Mouse (Mus musculus) liver, embryonic 15.5 days (tissue): Measurements from ENCODE around the gene Olfr530. TPM values are rescaled to one million over a fixed set of nuclear protein-coding genes. Genes with fewer than 3 reads are reported as not detected.

ENCODE experiments used
- ATAC-seq: fragments of 200-750 bp; cut with Nextera tagmentation; 2 replicates; pipeline ENCODE4 v1.8.0; 2017; ENCODE audit warnings: moderate number of reproducible peaks, mild to moderate bottlenecking, moderate library complexity; ENCODE audit not compliant: insufficient read depth
- H3K27ac ChIP-seq: fragments of 300-500 bp; sonication (generic); replicated peaks from 2 replicates; pipeline ENCODE4 v1.5.1; 2015; ENCODE audit warnings: mild to moderate bottlenecking, inconsistent platforms
- H3K27me3 ChIP-seq: fragments of 300-500 bp; sonication (generic); 2 replicates; pipeline ENCODE4 v1.6.1; 2015; ENCODE audit warnings: mild to moderate bottlenecking, inconsistent platforms
- H3K36me3 ChIP-seq: fragments of 300-500 bp; sonication (generic); replicated peaks from 2 replicates; pipeline ENCODE4 v1.6.1; 2015; ENCODE audit warnings: moderate library complexity, mild to moderate bottlenecking, inconsistent platforms
- H3K4me1 ChIP-seq: fragments of 300-500 bp; sonication (generic); replicated peaks from 2 replicates; pipeline ENCODE4 v1.6.1; 2015; ENCODE audit warnings: inconsistent platforms
- H3K4me2 ChIP-seq: fragments of 300-500 bp; sonication (generic); 2 replicates; pipeline ENCODE4 v1.6.1; 2015; ENCODE audit warnings: moderate library complexity, mild to moderate bottlenecking, inconsistent platforms
- H3K4me3 ChIP-seq: fragments of 300-500 bp; sonication (generic); replicated peaks from 2 replicates; pipeline ENCODE4 v1.5.1; 2015; ENCODE audit warnings: mild to moderate bottlenecking, inconsistent platforms
- H3K9ac ChIP-seq: fragments of 300-500 bp; sonication (generic); 2 replicates; pipeline ENCODE4 v1.6.1; 2015; ENCODE audit warnings: moderate library complexity, mild to moderate bottlenecking, inconsistent platforms
- H3K9me3 ChIP-seq: fragments of 300-500 bp; sonication (generic); replicated peaks from 2 replicates; pipeline ENCODE4 v1.6.1; 2016; ENCODE audit warnings: inconsistent platforms
- WGBS: fragments of 180-500 bp; shearing (Covaris S2); methylation state at CpG from one replicate; pipeline ENCODE4 v1.1.7; 2015; ENCODE audit warnings: mixed read lengths; ENCODE audit not compliant: insufficient replicate concordance; 5-methylcytosine and 5-hydroxymethylcytosine counted together
- polyA plus RNA-seq: library from polyadenylated mRNA; unstranded; fragments of >200 nt; fragmentation: Nextera tagmentation; extraction: Ambion mirVana; gene quantifications from 2 replicates; pipeline ENCODE4 v1.2.1, GENCODE M21; 2015

The Olfr530 gene
- polyA plus RNA-seq, result not detected in 2 replicates

DNA sequence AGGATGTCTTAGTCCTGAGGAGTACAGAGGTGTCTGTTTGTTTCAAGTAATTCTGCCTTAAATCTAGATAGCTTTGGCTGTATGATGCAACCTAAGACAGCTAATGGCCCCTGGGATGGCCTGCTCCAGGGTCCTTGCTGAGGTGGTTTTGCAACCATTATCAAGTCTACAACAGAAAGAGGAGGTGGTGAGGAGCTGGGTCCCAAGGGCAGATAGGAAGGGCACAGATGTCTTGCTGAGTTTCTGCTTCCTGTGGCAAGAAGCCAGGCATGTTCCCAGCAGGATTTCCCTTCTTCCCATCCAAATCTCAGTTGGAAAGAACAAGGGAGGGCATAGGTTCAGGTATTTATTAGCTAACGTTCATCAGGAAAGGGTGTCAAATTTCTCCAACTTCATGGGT is at the start of gene Olfr530:
TSS of gene Olfr530 (minus strand) at position 101 of the 400 bp plus-strand sequence.
- no peaks in the 10 kb centered on the region for H3K4me1 ChIP-seq
- no peaks in the 10 kb centered on the region for H3K9me3 ChIP-seq
- no peak for ATAC-seq
- no peaks in the 10 kb centered on the region for H3K36me3 ChIP-seq
- no peak within 1 kb of the TSS for H3K9ac ChIP-seq
- H3K27me3 ChIP-seq, result no peaks in the 10 kb centered on the region
- H3K27ac ChIP-seq, result no peak within 1 kb of the TSS
- H3K4me3 ChIP-seq, result no peak within 1 kb of the TSS
- 30% methylated on average over 1 of the region's 1 CpGs for WGBS
- H3K4me2 ChIP-seq, result no peak within 1 kb of the TSS

DNA sequence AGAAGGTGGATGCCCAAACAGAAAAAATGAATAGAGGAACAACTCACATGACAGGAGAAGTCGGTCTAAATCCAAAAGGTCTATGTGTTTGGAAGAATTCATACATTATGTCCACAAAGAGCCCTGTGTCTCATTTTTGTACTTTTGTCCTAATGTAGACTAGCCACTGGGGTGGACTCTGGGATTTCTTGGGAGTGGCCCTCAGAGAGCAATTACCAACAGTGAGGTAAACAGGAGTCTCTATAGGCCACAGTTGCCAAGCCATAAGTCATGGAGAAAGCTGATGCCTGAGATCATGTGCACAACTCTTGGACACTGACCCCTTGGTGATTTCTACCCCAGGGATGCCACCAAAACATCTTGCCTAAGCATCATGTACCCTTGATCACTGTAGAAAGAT is 45.4 kb upstream of the Olfr530 start, which contains the start of gene Olfr532:
TSS of gene Olfr532 (minus strand) at position 101 of the 400 bp plus-strand sequence.
- H3K27ac ChIP-seq, result no peak within 1 kb of the TSS
- H3K4me1 ChIP-seq, result no peaks in the 10 kb centered on the region
- ATAC-seq, result no peak
- no peaks in the 10 kb centered on the region for H3K27me3 ChIP-seq
- no peak within 1 kb of the TSS for H3K4me3 ChIP-seq
- no peaks in the 10 kb centered on the region for H3K9me3 ChIP-seq
- no peak within 1 kb of the TSS for H3K9ac ChIP-seq
- WGBS, result 56% methylated on average over 1 of the region's 1 CpGs
- H3K4me2 ChIP-seq, result no peak within 1 kb of the TSS
- H3K36me3 ChIP-seq, result no peaks in the 10 kb centered on the region

DNA sequence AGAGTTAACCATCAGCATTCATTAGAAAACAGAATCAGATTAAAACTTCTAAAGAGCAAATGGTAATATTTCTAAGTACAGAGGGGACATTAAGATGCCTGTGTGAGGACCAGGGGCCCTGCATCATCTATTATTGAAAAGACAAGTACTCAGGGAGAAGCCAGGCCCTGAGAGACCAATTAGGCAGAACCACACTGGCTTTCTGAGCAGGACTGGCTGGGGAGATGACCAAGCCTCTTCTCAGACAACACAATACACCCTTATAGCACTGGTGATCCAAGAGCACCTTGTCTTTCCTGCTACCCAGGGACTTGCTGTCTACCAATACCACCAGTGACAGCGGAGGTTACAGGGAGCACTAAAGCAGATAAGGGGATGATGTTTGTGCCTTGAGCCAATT is 26.7 kb upstream of the Olfr530 start, which contains the start of gene Olfr531:
TSS of gene Olfr531 (minus strand) at position 101 of the 400 bp plus-strand sequence.
- Histone ChIP-seq H3K9me3 (no peaks in the 10 kb centered on the region), H3K4me1 (no peaks in the 10 kb centered on the region), H3K36me3 (no peaks in the 10 kb centered on the region), H3K27me3 (no peaks in the 10 kb centered on the region), H3K4me2 (no peak within 1 kb of the TSS), H3K27ac (no peak within 1 kb of the TSS), H3K4me3 (no peak within 1 kb of the TSS), H3K9ac (no peak within 1 kb of the TSS)
- no peak for ATAC-seq
- WGBS, result 68% methylated on average over 1 of the region's 1 CpGs

DNA sequence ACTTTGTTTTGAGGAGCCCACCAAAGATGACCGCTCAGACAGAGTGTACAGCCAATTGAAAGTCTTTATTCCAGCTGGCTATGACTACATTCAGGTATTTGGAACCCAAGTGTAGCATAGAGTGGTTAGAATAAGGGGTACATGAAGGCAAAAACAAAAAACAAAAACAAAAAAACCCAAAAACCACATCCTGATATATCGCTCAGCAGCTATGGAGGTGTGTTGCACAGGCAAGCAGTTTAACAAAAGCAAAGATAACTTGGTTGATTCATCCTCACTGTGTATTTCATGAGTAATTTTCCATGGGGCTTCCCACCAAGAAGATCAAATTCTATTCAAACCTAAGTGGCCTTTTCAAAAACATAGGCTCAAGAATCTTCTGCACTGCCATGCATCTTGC is 780 bp upstream of the Olfr530 start:
- ATAC-seq, result no peak
- no peaks in the 10 kb centered on the region for H3K9me3 ChIP-seq
- 78% methylated on average over 2 of the region's 2 CpGs for WGBS
- H3K9ac ChIP-seq, result no peak overlapping the region
- H3K27ac ChIP-seq, result no peak overlapping the region
- no peaks in the 10 kb centered on the region for H3K27me3 ChIP-seq
- no peak overlapping the region for H3K4me2 ChIP-seq
- no peaks in the 10 kb centered on the region for H3K4me1 ChIP-seq
- no peak overlapping the region for H3K4me3 ChIP-seq
- no peaks in the 10 kb centered on the region for H3K36me3 ChIP-seq

DNA sequence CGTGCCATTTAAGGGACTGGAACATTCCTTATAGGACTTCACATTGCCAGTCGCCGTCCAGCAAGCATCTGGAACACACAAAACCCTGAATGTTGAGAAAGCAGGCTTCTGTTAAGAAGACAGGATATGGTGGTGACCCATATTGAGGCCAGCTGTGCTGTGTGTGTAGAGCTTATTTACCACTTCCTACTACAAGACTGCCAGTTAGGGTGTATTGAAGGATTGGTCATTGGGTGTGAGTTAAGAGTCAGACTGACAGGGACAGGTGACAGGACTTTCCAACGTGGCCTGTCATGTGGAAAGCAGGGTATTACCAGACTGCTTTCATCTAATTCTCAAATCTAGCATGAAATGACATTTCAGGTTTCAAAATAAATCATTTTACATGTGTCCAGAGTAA is 1.8 kb downstream of the Olfr530 start:
- H3K4me1 ChIP-seq, result no peaks in the 10 kb centered on the region
- H3K4me2 ChIP-seq, result no peak overlapping the region
- H3K36me3 ChIP-seq, result no peaks in the 10 kb centered on the region
- H3K9me3 ChIP-seq, result no peaks in the 10 kb centered on the region
- no peak overlapping the region for H3K9ac ChIP-seq
- no peak overlapping the region for H3K4me3 ChIP-seq
- ATAC-seq, result no peak
- H3K27ac ChIP-seq, result no peak overlapping the region
- no peaks in the 10 kb centered on the region for H3K27me3 ChIP-seq
- WGBS, result 35% methylated on average over 4 of the region's 4 CpGs

DNA sequence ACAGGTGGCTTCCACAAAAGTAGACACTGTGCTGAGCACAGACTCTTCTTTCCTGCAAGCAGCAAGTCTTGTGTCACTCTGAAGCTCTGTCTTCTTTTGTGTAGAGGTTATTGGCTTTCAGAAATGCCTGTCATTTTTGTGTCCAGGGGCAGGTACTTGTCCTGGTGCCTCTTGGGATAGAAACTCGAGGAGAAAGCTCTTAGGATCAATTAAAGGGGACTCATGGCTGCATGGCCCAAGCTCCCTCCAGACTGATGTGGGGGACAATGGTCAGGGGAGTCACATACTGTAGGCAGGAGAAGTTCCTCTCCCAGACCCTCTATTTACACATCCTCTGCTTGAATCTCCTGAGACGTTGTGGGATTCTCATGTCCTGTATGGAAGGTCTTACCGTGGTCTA is 14.6 kb downstream of the Olfr530 start, which contains the start of gene Olfr60:
TSS of gene Olfr60 (minus strand) at position 101 of the 400 bp plus-strand sequence.
- Histone ChIP-seq H3K9me3 (no peaks in the 10 kb centered on the region), H3K9ac (no peak within 1 kb of the TSS), H3K27me3 (no peaks in the 10 kb centered on the region), H3K27ac (no peak within 1 kb of the TSS), H3K4me3 (no peak within 1 kb of the TSS), H3K36me3 (no peaks in the 10 kb centered on the region), H3K4me1 (no peaks in the 10 kb centered on the region), H3K4me2 (no peak within 1 kb of the TSS)
- WGBS, result 33% methylated on average over 3 of the region's 3 CpGs
- ATAC-seq, result no peak

DNA sequence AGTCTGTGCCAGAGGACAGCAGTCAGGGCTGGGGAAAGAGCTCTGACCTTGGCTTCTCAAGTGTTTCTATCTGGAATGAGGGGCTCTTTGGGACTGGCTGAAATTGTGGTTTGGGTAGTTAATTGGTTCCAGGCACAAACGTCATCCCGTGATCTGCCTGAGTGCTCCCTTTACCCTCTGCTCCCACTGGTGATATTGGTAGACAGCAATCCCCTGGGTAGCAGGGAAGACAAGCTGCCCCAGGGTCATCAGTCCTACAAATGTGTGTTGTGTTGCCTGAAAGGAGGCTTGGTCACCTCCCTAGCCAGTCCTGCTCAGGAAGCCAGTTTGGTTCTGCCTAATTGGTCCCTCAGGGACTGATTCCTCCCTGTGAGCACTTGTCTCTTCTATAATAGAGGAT is 42.4 kb downstream of the Olfr530 start, which contains the start of gene Olfr527:
TSS of gene Olfr527 (plus strand) at position 301 of the 400 bp plus-strand sequence.
- Histone ChIP-seq H3K4me3 (no peak within 1 kb of the TSS), H3K9me3 (no peaks in the 10 kb centered on the region), H3K36me3 (no peaks in the 10 kb centered on the region), H3K4me2 (no peak within 1 kb of the TSS), H3K27ac (no peak within 1 kb of the TSS), H3K4me1 (no peaks in the 10 kb centered on the region), H3K27me3 (no peaks in the 10 kb centered on the region), H3K9ac (no peak within 1 kb of the TSS)
- no peak for ATAC-seq
- WGBS, result 75% methylated on average over 2 of the region's 2 CpGs

DNA sequence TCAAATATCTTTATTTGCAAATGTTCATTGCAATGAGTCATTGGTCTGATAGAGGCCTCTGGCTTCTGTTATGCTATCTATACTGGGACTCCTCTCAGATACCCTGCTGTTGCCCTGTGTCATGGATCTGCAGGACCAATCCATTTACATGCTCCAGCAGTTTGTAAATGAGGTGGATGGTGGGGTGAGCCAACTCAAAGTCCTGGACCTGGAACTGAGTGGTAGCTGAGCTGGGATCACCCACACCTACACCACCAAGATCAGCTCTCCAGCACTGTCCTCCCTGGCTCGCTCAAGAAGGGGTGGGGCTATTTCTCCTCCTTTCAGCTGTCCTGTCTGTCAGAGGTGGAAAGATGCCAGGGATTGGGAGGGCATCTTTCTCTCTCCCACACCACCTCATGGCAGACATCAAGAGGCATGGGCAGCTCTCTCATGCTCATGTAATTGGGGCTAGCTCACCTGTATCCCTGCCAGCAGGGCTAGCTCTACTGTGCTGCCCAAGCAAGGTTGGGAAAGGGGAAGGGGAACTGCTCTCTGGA is 46.3 kb downstream of the Olfr530 start:
- Histone ChIP-seq H3K36me3 (no peaks in the 10 kb centered on the region), H3K27me3 (no peaks in the 10 kb centered on the region), H3K27ac (no peak overlapping the region), H3K4me1 (no peaks in the 10 kb centered on the region), H3K9ac (no peak overlapping the region), H3K9me3 (no peaks in the 10 kb centered on the region), H3K4me2 (no peak overlapping the region), H3K4me3 (no peak overlapping the region)
- WGBS, result 14% methylated on average over 1 of the region's 1 CpGs
- no peak for ATAC-seq

Other genes starting within 250 kb of the Olfr530 start
- gene Mtg1, start 238.8 kb downstream of the Olfr530 start, polyA plus RNA-seq, result 15.4 and 17.0 TPM in 2 replicates
- gene Sprn, start 221.5 kb downstream of the Olfr530 start, polyA plus RNA-seq, result 0.08 TPM in 1 of 2 replicates, not detected in the other
- not detected in 2 replicates for gene Olfr522, start 211.6 kb downstream of the Olfr530 start, polyA plus RNA-seq
- gene Olfr523, start 203.1 kb downstream of the Olfr530 start, polyA plus RNA-seq, result not detected in 2 replicates
- gene Olfr524, start 170.4 kb downstream of the Olfr530 start, polyA plus RNA-seq, result not detected in 2 replicates
- 0.05 TPM in 1 of 2 replicates, not detected in the other for gene Cd163l1, start 158.1 kb downstream of the Olfr530 start, polyA plus RNA-seq
- not detected in 2 replicates for gene 5830411N06Rik, start 129.0 kb downstream of the Olfr530 start, polyA plus RNA-seq
- gene Olfr525, start 55.5 kb downstream of the Olfr530 start, polyA plus RNA-seq, result not detected in 2 replicates
- not detected in 2 replicates for gene Olfr527, start 42.3 kb downstream of the Olfr530 start, polyA plus RNA-seq
- gene Olfr60, start 14.7 kb downstream of the Olfr530 start, polyA plus RNA-seq, result not detected in 2 replicates
- not detected in 2 replicates for gene Olfr531, start 26.6 kb upstream of the Olfr530 start, polyA plus RNA-seq
- not detected in 2 replicates for gene Olfr532, start 45.3 kb upstream of the Olfr530 start, polyA plus RNA-seq
- gene Olfr533, start 87.0 kb upstream of the Olfr530 start, polyA plus RNA-seq, result not detected in 2 replicates
- gene Olfr535, start 107.9 kb upstream of the Olfr530 start, polyA plus RNA-seq, result not detected in 2 replicates
- not detected in 2 replicates for gene Olfr536, start 131.1 kb upstream of the Olfr530 start, polyA plus RNA-seq
- not detected in 2 replicates for gene Olfr538, start 191.6 kb upstream of the Olfr530 start, polyA plus RNA-seq
- gene Olfr46, start 224.9 kb upstream of the Olfr530 start, polyA plus RNA-seq, result not detected in 2 replicates